Mouse (Mus musculus): ENCODE data around the gene Kdm4c. TPM values are rescaled to one million over a fixed set of nuclear protein-coding genes. Genes with fewer than 3 reads are reported as not detected.

Kdm4c gene
- total and polyA plus RNA-seq, 3 experiments: 7.5 to 8.4 TPM; not detected in 1

DNA sequence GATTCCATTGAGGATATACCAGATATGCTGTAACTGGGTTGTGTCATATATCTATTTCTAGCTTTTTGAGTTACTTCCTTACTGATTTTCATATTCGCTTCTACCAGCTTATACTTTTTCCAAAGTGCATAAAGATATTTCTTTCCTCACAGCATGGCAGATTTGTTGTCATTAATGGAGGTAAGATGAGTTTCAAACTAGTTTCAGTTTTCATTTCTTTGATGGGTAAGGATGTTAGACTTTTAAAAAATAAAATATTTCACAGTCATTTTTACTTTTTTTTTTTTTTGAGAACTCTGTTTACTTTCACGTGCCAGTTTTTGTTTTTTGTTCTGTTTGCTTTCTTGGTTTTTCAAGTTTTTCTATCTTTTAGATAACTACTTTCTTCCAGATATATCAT, 70.6 kb downstream of the Kdm4c start:
- Histone ChIP-seq H3K4me3 (ENCODE audit: control insufficient read depth in 1 of 2, insufficient read depth in 1 of 2, low read depth in 2 of 2, low read length in 2 of 2) (no peak overlapping the region), H3K27ac (ENCODE audit: control insufficient read depth, low read depth, low read length) (no peak overlapping the region), H3K27me3 (ENCODE audit: control insufficient read depth in 1 of 2, insufficient read depth in 2 of 2, low read length in 2 of 2) (no peaks in the 10 kb centered on the region), H3K9ac (ENCODE audit: control insufficient read depth, low read depth, low read length, poor library complexity, severe bottlenecking) (no peak overlapping the region), H3K4me1 (ENCODE audit: control insufficient read depth in 1 of 2, insufficient read depth in 2 of 2, low read length in 2 of 2) (no peaks in the 10 kb centered on the region), H3K79me2 (ENCODE audit: control insufficient read depth, insufficient read depth, low read length, poor library complexity) (no peaks in the 10 kb centered on the region), H3K9me3 (replicated peaks; ENCODE audit: insufficient read depth, low read length) (no peaks in the 10 kb centered on the region), H3K36me3 (ENCODE audit: control insufficient read depth in 1 of 2, insufficient read depth in 2 of 2, low read length in 2 of 2) (peaks cover 0 to 19% of the 10 kb centered on the region in 2 experiments; a peak in 3 of 4 replicates)
- TF ChIP-seq RAD21 (IDR thresholded peaks at IDR 0.05; ENCODE audit: low read depth, low read length) (no peak), MYC (IDR thresholded peaks at IDR 0.05; ENCODE audit: low read depth, low read length) (no peak), ZKSCAN1 (IDR thresholded peaks at IDR 0.05; ENCODE audit: low read depth, low read length) (no peak), EP300 (IDR thresholded peaks at IDR 0.05; ENCODE audit: low read depth in 1 of 2, low read length in 2 of 2) (no peak), MEF2A (IDR thresholded peaks at IDR 0.05; ENCODE audit: extremely low read depth, insufficient replicate concordance, low read depth, low read length, poor library complexity, severe bottlenecking) (no peak), ZC3H11A (IDR thresholded peaks at IDR 0.05; ENCODE audit: low read depth, low read length) (no peak), ETS1 (IDR thresholded peaks at IDR 0.05; ENCODE audit: low read depth, low read length) (no peak), GATA1 (IDR thresholded peaks at IDR 0.05; ENCODE audit: low read depth, low read length) (no peak), JUND (IDR thresholded peaks at IDR 0.05; ENCODE audit: low read depth, low read length) (no peak), MXI1 (IDR thresholded peaks at IDR 0.05; ENCODE audit: low read depth, low read length) (no peak), UBTF (IDR thresholded peaks at IDR 0.05; ENCODE audit: borderline replicate concordance, insufficient read depth, low read depth, low read length) (no peak), NELFE (IDR thresholded peaks at IDR 0.05; ENCODE audit: low read depth, low read length) (no peak), MAX (IDR thresholded peaks at IDR 0.05; ENCODE audit: low read length) (no peak), ZMIZ1 (IDR thresholded peaks at IDR 0.05; ENCODE audit: low read depth, low read length) (no peak), ZNF384 (IDR thresholded peaks at IDR 0.05; ENCODE audit: low read depth, low read length) (no peak), CHD1 (IDR thresholded peaks at IDR 0.05; ENCODE audit: low read depth, low read length) (no peak), RCOR1 (IDR thresholded peaks at IDR 0.05; ENCODE audit: low read depth, low read length) (no peak), SIN3A (IDR thresholded peaks at IDR 0.05; ENCODE audit: low read length) (no peak), POLR2AphosphoS2 (IDR thresholded peaks at IDR 0.05; ENCODE audit: low read length) (no peak), MYB (IDR thresholded peaks at IDR 0.05; ENCODE audit: low read depth, low read length) (no peak)
- no peak for DNase-seq (ENCODE audit: low read depth, low spot score)

DNA sequence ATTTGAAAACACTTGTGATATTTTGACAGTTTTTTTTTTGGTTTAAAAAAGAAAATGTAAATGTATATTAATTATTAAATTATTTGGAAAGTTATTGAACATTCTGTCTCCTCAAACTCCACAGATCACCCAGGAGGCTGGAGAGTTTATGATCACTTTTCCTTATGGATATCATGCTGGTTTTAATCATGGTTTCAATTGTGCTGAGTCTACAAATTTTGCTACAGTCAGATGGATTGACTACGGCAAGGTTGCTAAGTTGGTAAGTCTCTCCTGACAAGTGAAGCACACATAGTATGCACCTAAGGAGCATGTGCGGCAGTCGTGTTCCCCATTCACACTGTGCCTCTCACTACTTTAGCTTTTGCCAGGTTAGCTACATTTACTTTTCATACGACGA, 73.1 kb downstream of the Kdm4c start:
- Histone ChIP-seq H3K27ac (ENCODE audit: control insufficient read depth, low read depth, low read length) (no peak overlapping the region), H3K9ac (ENCODE audit: control insufficient read depth, low read depth, low read length, poor library complexity, severe bottlenecking) (no peak overlapping the region), H3K4me3 (ENCODE audit: control insufficient read depth in 1 of 2, insufficient read depth in 1 of 2, low read depth in 2 of 2, low read length in 2 of 2) (no peak overlapping the region), H3K36me3 (ENCODE audit: control insufficient read depth in 1 of 2, insufficient read depth in 2 of 2, low read length in 2 of 2) (peaks cover under 1 to 19% of the 10 kb centered on the region in 2 experiments; a peak in 3 of 4 replicates), H3K9me3 (replicated peaks; ENCODE audit: insufficient read depth, low read length) (no peaks in the 10 kb centered on the region), H3K79me2 (ENCODE audit: control insufficient read depth, insufficient read depth, low read length, poor library complexity) (no peaks in the 10 kb centered on the region), H3K27me3 (ENCODE audit: control insufficient read depth in 1 of 2, insufficient read depth in 2 of 2, low read length in 2 of 2) (no peaks in the 10 kb centered on the region), H3K4me1 (ENCODE audit: control insufficient read depth in 1 of 2, insufficient read depth in 2 of 2, low read length in 2 of 2) (no peaks in the 10 kb centered on the region)
- no peak for DNase-seq (ENCODE audit: low read depth, low spot score)
- no peak for TF ChIP-seq TAL1 (IDR thresholded peaks at IDR 0.05; ENCODE audit: low read length)
- no peak for TF ChIP-seq GABPA (IDR thresholded peaks at IDR 0.05; ENCODE audit: low read depth, low read length)
- TF ChIP-seq ZKSCAN1 (IDR thresholded peaks at IDR 0.05; ENCODE audit: low read depth, low read length): no peak
- TF ChIP-seq HCFC1 (IDR thresholded peaks at IDR 0.05; ENCODE audit: low read depth, low read length): no peak
- TF ChIP-seq MXI1 (IDR thresholded peaks at IDR 0.05; ENCODE audit: low read depth, low read length): no peak
- TF ChIP-seq ZMIZ1 (IDR thresholded peaks at IDR 0.05; ENCODE audit: low read depth, low read length): no peak
- no peak for TF ChIP-seq ZNF384 (IDR thresholded peaks at IDR 0.05; ENCODE audit: low read depth, low read length)
- no peak for TF ChIP-seq RAD21 (IDR thresholded peaks at IDR 0.05; ENCODE audit: low read depth, low read length)
- no peak for TF ChIP-seq NELFE (IDR thresholded peaks at IDR 0.05; ENCODE audit: low read depth, low read length)
- no peak for TF ChIP-seq MAX (IDR thresholded peaks at IDR 0.05; ENCODE audit: low read length)
- no peak for TF ChIP-seq POLR2A (IDR thresholded peaks at IDR 0.05; ENCODE audit: control insufficient read depth in 1 of 2, insufficient read depth in 1 of 2, low read depth in 1 of 2, low read length in 2 of 2, poor library complexity in 1 of 2)
